Mouse (Mus musculus): Measurements from ENCODE around the gene Ect2l.

DNA sequence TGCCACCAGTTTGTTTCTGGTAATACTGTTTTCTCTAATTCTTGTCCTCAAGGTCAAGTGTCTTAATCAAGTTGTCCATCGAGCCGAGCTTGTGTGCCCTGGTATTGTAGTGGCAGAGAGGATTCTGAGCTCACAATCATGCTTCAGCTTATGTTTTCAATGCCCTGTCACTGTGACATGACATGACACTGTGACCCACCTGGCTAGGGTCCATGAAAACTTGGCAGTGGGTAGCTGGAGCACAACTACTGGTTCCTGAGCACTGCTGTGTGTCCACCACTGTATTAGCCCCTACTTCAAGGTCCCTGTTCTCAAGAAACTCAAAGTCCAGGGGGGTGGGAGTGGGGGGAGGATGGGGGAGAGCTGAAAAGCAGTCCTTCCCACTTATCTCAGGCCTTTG lies 69.3 kb downstream of the Ect2l start:
- no peak for TF ChIP-seq CTCF (conservative IDR thresholded peaks at IDR 0.05; ENCODE audit: insufficient read depth, insufficient read length, low read depth, low read length)
- no peak for TF ChIP-seq POLR2A (IDR thresholded peaks at IDR 0.05; ENCODE audit: low read depth, low read length)

All from kidney, adult 2 months (tissue).